Mouse (Mus musculus) C2C12 (cell line): ENCODE data around the gene BC017158. TPM values are rescaled to one million over a fixed set of nuclear protein-coding genes. Genes with fewer than 3 reads are reported as not detected.

Experiments used
- H3K27me3 ChIP-seq: one replicate; pipeline ENCODE4 v1.6.1; 2011; ENCODE audit not compliant: control insufficient read depth, insufficient read depth, insufficient read length
- H3K36me3 ChIP-seq: one replicate; pipeline ENCODE4 v1.6.1; 2011; ENCODE audit not compliant: control insufficient read depth, insufficient read depth
- H3K4me3 ChIP-seq: one replicate; pipeline ENCODE4 v1.5.1; 2011; ENCODE audit warnings: mild to moderate bottlenecking, control low read depth; ENCODE audit not compliant: poor library complexity, insufficient read depth, severe bottlenecking
- H3K79me2 ChIP-seq: one replicate; pipeline ENCODE4 v1.6.1; 2011; ENCODE audit not compliant: control insufficient read depth, insufficient read depth
- H3K79me3 ChIP-seq: one replicate; pipeline ENCODE4 v1.6.1; 2011; ENCODE audit warnings: low read depth, control low read depth
- H3ac ChIP-seq: one replicate; pipeline ENCODE3; 2011; ENCODE audit warnings: low read depth; ENCODE audit not compliant: control insufficient read depth, insufficient read length
- CEBPB ChIP-seq: IDR thresholded peaks from one replicate; pipeline ENCODE4 v1.6.1; 2011; ENCODE audit warnings: low read depth, mild to moderate bottlenecking, control low read depth, moderate library complexity
- CTCF ChIP-seq: IDR thresholded peaks from one replicate; pipeline ENCODE4 v1.5.1; 2011; ENCODE audit not compliant: control insufficient read depth, insufficient read depth, insufficient read length
- FOSL1 ChIP-seq: IDR thresholded peaks from one replicate; pipeline ENCODE4 v1.8.0; 2011; ENCODE audit warnings: mild to moderate bottlenecking, low read length; ENCODE audit not compliant: poor library complexity, insufficient read depth, severe bottlenecking
- MAX ChIP-seq: IDR thresholded peaks from one replicate; pipeline ENCODE4 v1.6.1; 2011; ENCODE audit warnings: mild to moderate bottlenecking, control low read depth
- MYOD1 ChIP-seq: IDR thresholded peaks from one replicate; pipeline ENCODE4 v1.6.1; 2011; ENCODE audit warnings: low read depth; ENCODE audit not compliant: control insufficient read depth, insufficient read length
- MYOG ChIP-seq: IDR thresholded peaks from one replicate; pipeline ENCODE4 v1.6.1; 2011; ENCODE audit not compliant: control insufficient read depth, insufficient read length; ENCODE audit errors: extremely low read depth
- USF1 ChIP-seq: IDR thresholded peaks from one replicate; pipeline ENCODE4 v1.6.1; 2011; ENCODE audit warnings: low read depth, mild to moderate bottlenecking, control low read depth, moderate library complexity
- polyA plus RNA-seq: library from polyadenylated mRNA; unstranded; fragments of >200 nt; fragmentation: generic; extraction: Trizol; gene quantifications from one replicate; pipeline ENCODE4 v1.2.1, GENCODE M21; 2012; ENCODE audit warnings: missing spikeins

BC017158 gene
- polyA plus RNA-seq, 1 experiment = 13.3 TPM

DNA sequence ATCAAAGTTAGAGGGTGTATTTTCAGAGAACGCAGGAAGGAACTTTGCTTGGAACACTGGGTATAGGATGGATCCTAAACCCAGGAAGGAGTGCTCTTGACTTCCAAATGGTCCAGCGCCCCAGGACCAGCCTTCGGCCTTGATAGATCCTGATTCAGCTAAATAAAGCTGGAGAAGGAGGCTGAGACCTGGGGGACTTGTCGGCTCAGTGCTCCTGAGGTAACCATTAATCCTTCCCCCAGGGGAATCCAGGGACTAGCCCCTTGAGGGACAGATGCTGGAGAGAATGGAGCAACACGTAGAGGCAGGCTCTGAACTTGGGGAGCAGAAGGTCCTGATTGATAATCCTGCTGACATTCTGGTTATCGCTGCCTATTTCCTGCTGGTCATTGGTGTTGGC is 32.6 kb downstream of the BC017158 start, which contains the start of gene Slc5a2:
Gene Slc5a2 (plus strand): TSS at position 247 of the 400 bp plus-strand sequence.
- no peaks in the 10 kb centered on the region for H3K79me2 ChIP-seq
- TF ChIP-seq FOSL1 (no peak), MYOG (no peak), MAX (no peak), CTCF (no peak), CEBPB (no peak), MYOD1 (no peak), USF1 (no peak)

DNA sequence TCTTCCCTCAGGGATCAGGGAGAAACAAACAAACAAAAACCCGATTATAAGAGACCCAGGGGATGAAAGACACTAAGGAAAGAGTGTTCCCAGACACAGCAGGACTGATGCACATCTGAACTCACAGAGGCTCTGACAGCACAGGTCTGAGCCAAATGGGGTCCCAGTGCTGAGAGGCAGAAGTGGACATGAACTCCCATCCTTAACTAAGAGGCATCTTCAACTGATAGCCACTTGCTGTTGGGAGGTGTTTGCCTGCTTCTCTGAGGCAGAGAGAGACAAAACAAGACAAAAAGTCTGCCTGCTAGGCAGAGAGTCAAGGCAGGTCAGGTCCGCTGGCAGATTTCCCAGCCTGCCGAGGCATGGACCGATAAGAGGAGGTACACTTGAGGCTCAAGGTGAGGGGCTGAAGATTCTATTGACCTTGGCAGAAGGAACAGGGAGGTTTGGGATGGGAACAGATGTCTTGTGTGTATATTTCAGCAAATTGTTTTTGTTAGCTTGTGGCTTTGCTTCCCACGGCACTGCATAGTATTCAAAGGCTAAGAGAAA is 41.1 kb downstream of the BC017158 start:
- peaks cover 28% of the 10 kb centered on the region for H3K36me3 ChIP-seq
- TF ChIP-seq USF1 (no peak), CTCF (no peak), MYOG (no peak), MYOD1 (no peak), CEBPB (no peak), FOSL1 (no peak), MAX (no peak)
- no peak overlapping the region for H3K4me3 ChIP-seq
- H3K79me2 ChIP-seq = no peaks in the 10 kb centered on the region
- H3ac ChIP-seq = no peak overlapping the region
- no peaks in the 10 kb centered on the region for H3K27me3 ChIP-seq
- H3K79me3 ChIP-seq = no peaks in the 10 kb centered on the region

More for the DNA sequence above, 32.6 kb downstream of the BC017158 start, which contains the start of gene Slc5a2:
- H3K27me3 ChIP-seq = peaks cover 4% of the 10 kb centered on the region
- no peaks in the 10 kb centered on the region for H3K36me3 ChIP-seq
- no peak within 1 kb of the TSS for H3ac ChIP-seq
- H3K4me3 ChIP-seq = no peak within 1 kb of the TSS
- H3K79me3 ChIP-seq = no peaks in the 10 kb centered on the region

DNA sequence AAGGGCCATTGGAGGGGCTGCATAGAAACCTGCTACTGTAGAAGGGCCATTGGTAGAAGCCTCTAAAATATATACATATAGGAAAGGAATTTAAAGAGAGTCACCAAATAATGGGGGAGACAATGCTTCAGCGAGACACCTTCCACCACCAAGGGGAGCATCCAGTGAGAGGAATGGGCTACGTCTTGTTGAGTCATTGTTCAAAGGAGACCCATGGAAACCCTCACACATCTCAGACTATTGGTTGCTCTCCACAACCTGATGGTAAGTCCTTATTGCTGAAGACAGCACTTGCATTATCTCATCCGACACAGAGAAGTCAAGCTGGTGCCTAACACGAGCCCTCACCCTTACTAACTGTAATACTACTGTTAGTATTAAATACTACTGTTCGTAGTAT is 42.2 kb downstream of the BC017158 start:
- Histone ChIP-seq H3K79me2 (no peaks in the 10 kb centered on the region), H3ac (no peak overlapping the region), H3K36me3 (peaks cover 38% of the 10 kb centered on the region), H3K27me3 (no peaks in the 10 kb centered on the region), H3K4me3 (no peak overlapping the region), H3K79me3 (no peaks in the 10 kb centered on the region)
- TF ChIP-seq CEBPB (no peak), USF1 (no peak), CTCF (no peak), MYOG (no peak), MAX (no peak), MYOD1 (no peak), FOSL1 (no peak)

DNA sequence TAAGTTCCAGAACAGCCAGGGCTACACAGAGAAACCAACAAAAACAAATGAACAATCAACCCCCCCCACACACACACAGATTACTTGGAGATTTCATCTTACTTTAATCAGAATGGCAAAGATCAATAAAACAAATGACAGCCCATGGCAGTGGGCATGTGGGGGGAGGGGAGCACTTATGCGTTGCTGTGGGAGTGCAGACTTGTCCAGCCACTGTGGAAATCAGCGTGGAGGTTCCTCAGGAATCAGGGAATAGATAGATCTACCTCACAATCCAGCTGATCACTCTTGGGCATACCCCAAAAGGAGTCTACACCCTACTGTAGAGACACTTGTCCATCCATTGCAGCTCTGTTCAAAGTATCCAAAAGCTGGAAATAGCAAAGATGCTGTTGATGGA is 43.0 kb downstream of the BC017158 start:
- H3ac ChIP-seq = no peak overlapping the region
- no peaks in the 10 kb centered on the region for H3K27me3 ChIP-seq
- no peak for TF ChIP-seq USF1
- TF ChIP-seq MAX = no peak
- no peak for TF ChIP-seq CTCF
- no peak for TF ChIP-seq FOSL1
- TF ChIP-seq MYOD1 = no peak
- TF ChIP-seq MYOG = no peak
- no peak for TF ChIP-seq CEBPB
- peaks cover 45% of the 10 kb centered on the region for H3K36me3 ChIP-seq
- no peaks in the 10 kb centered on the region for H3K79me2 ChIP-seq
- H3K4me3 ChIP-seq = no peak overlapping the region
- no peaks in the 10 kb centered on the region for H3K79me3 ChIP-seq

DNA sequence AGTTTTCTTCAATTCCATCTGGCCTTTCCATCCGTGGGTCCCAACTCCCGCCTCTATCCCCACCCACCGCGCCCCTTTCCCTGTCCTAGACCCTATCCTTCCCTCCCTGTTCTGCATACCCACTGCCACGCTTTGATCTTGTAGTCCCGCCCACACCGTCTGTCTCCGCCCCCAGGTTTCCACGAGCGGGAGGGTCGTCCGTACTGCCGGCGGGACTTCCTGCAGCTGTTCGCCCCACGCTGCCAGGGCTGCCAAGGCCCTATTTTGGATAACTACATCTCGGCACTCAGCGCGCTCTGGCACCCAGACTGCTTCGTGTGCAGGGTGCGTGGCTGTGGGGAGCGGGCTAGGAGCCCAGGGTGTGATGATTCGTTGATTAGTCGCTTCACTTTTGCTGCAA is 45.4 kb downstream of the BC017158 start:
- peaks cover 19% of the 10 kb centered on the region for H3K79me2 ChIP-seq
- no peak overlapping the region for H3ac ChIP-seq
- peaks cover 12% of the 10 kb centered on the region for H3K79me3 ChIP-seq
- H3K27me3 ChIP-seq = no peaks in the 10 kb centered on the region
- peaks cover 55% of the 10 kb centered on the region for H3K36me3 ChIP-seq
- H3K4me3 ChIP-seq = no peak overlapping the region
- no peak for TF ChIP-seq CEBPB
- no peak for TF ChIP-seq FOSL1
- peak; percentile 31 for TF ChIP-seq MYOD1
- TF ChIP-seq MYOG = no peak
- no peak for TF ChIP-seq MAX
- TF ChIP-seq CTCF = no peak
- no peak for TF ChIP-seq USF1

DNA sequence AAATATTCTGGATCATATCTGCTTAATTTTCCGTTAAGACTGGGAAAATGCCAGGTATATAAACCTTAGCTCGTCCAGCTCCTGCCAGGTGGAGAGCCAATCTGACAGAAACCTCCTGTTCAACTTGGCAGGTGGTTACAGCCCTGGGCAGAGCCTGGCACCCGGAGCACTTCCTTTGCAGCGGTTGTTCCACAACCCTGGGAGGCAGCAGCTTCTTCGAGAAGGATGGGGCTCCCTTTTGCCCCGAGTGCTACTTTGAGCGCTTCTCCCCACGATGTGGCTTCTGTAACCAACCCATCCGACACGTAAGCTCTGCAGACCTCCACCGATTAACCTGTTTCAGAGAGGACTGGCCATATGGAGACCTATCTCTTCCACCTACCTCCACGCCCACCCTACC is 46.0 kb downstream of the BC017158 start:
- TF ChIP-seq CTCF (no peak), MYOG (no peak), FOSL1 (no peak), CEBPB (no peak), MYOD1 (no peak), MAX (no peak), USF1 (no peak)
- H3K36me3 ChIP-seq = peaks cover 55% of the 10 kb centered on the region
- no peaks in the 10 kb centered on the region for H3K27me3 ChIP-seq
- peaks cover 12% of the 10 kb centered on the region for H3K79me3 ChIP-seq
- peaks cover 26% of the 10 kb centered on the region for H3K79me2 ChIP-seq
- no peak overlapping the region for H3ac ChIP-seq
- H3K4me3 ChIP-seq = no peak overlapping the region
